Mouse (Mus musculus) neural tube, embryonic 11.5 days (tissue): ENCODE measurements at regions not wholly inside any gene's neighbourhood (a gene's known extent, or its start where the extent isn't known, plus 50 kb on each side); places are given as distances from the start of the nearest gene placed in this dataset.
"Not testable (repeated sequence)": the region's sequence is repeated elsewhere in the genome, so short reads cannot be mapped to it uniquely, and the experiment has no call there.

Experiments
- ATAC-seq: fragments of 200-750 bp; cut with Nextera tagmentation; 2 replicates; pipeline ENCODE4 v1.8.0; 2017; ENCODE audit warnings: moderate number of reproducible peaks, mild to moderate bottlenecking, moderate TSS enrichment, moderate library complexity; ENCODE audit not compliant: insufficient read depth, low FRiP score, low TSS enrichment
- DNase-seq: peaks from one replicate; pipeline ENCODE4 v3.0.0-alpha.2; 2015; ENCODE audit warnings: low spot score
- H3K27ac ChIP-seq: fragments of 300-500 bp; sonication (generic); 2 replicates; pipeline ENCODE4 v1.5.1; 2014; ENCODE audit warnings: low read depth, mild to moderate bottlenecking, low read length
- H3K27me3 ChIP-seq: fragments of 300-500 bp; sonication (generic); 2 replicates; pipeline ENCODE4 v1.6.1; 2014; ENCODE audit warnings: mild to moderate bottlenecking, low read length, mixed read lengths; ENCODE audit not compliant: control insufficient read depth, insufficient read depth
- H3K36me3 ChIP-seq: fragments of 300-500 bp; sonication (generic); 2 replicates; pipeline ENCODE4 v1.6.1; 2014; ENCODE audit warnings: mild to moderate bottlenecking, low read length, moderate library complexity, mixed read lengths; ENCODE audit not compliant: control insufficient read depth, insufficient read depth
- H3K4me1 ChIP-seq: fragments of 300-500 bp; sonication (generic); 2 replicates; pipeline ENCODE4 v1.6.1; 2014; ENCODE audit warnings: low read length, mixed read lengths; ENCODE audit not compliant: control insufficient read depth, insufficient read depth
- H3K4me2 ChIP-seq: fragments of 300-500 bp; sonication (generic); 2 replicates; pipeline ENCODE4 v1.6.1; 2014; ENCODE audit warnings: low read depth, mild to moderate bottlenecking, moderate library complexity
- H3K4me3 ChIP-seq: fragments of 300-500 bp; sonication (generic); 2 replicates; pipeline ENCODE4 v1.5.1; 2014; ENCODE audit warnings: low read depth, low read length
- H3K9ac ChIP-seq: fragments of 300-500 bp; sonication (generic); 2 replicates; pipeline ENCODE4 v1.6.1; 2014; ENCODE audit warnings: mild to moderate bottlenecking, low read length
- H3K9me3 ChIP-seq: fragments of 300-500 bp; sonication (generic); 2 replicates; pipeline ENCODE4 v1.6.1; 2016; ENCODE audit warnings: low read length; ENCODE audit not compliant: control insufficient read depth
- WGBS: fragments of 180-500 bp; shearing (Covaris S2); extraction: QIAGEN DNeasy Blood & Tissue Kit; methylation state at CpG from one replicate; pipeline ENCODE4 v1.1.7; 2014; 5-methylcytosine and 5-hydroxymethylcytosine counted together

DNA sequence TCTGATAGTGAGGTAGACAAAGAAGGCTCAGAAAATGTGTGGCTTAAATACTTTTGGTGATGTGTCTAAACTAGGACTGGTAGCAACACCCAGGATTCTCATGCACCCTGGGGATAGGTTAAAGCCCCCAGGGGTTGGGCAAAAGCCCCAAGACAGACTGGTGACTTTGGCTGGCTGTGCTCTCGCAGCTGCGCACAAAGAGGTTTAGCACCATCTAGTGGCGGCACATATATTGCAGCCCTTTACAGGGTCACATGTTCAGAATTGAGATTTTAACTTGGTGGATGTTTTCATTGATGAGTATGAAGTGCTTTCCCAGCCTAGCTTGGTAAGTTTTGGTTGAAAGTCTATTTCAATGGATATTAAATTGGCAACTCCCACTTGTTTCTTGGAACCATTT, 167.3 kb downstream of the Gm44 start:
- DNase-seq: peak; percentile 9
- H3K27ac ChIP-seq, ATAC-seq, H3K27me3 ChIP-seq, H3K4me2 ChIP-seq, H3K4me3 ChIP-seq, H3K36me3 ChIP-seq, H3K9me3 ChIP-seq, H3K9ac ChIP-seq, H3K4me1 ChIP-seq: not testable (repeated sequence)
- WGBS: 41% methylated on average over 3 of the region's 3 CpGs

DNA sequence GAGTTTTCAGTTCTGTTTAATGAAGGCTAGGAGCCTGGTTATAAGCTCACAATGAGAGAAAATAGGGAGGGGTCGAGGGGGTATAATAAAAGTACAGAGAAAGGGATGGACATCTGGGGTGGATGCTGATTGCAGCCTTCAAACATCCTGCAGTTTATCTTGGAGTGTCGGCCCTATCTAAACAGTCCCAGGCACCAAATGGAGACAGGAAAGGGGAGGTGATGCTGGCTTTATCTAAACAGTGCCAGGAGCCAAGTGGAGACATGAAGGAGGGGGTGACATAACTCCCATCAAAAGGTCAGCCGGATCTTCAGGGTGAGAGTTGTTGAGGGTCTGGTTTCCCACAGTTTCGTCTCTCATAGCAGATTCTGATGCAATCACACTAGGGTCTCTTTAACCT, 193.2 kb downstream of the Gm44 start:
- not testable (repeated sequence) for H3K9me3 ChIP-seq, DNase-seq, H3K27me3 ChIP-seq, ATAC-seq, H3K9ac ChIP-seq, H3K4me3 ChIP-seq, H3K4me2 ChIP-seq, H3K4me1 ChIP-seq, H3K36me3 ChIP-seq, H3K27ac ChIP-seq
- 49% methylated on average over 4 of the region's 4 CpGs for WGBS
